Mouse (Mus musculus): Measurements from ENCODE around the gene Kpna3. TPM values are rescaled to one million over a fixed set of nuclear protein-coding genes. Genes with fewer than 3 reads are reported as not detected.
"Not testable (repeated sequence)": the region's sequence is repeated elsewhere in the genome, so short reads cannot be mapped to it uniquely, and the experiment has no call there.

The Kpna3 gene
- polyA plus RNA-seq, 1 experiment from 2014 or later, result 41.1 TPM

DNA sequence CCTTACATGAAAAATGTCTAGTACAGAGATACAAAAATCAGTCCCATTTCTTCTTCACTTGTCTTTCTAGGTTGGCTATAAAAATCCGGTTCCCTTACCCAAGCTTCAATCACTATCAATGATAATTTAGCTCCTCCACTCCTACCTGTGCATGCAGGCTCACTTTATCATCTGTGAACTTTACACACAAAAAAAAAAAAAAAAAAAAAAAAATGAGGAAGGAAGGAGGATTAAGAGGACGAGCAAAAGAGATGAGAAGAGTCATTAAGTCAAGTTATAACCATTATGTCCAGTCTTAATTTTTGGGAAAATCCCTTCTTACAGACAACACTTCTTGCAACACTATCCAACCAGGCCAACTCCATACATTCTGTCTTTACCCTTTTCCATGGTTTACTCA is 2.8 kb downstream of the Kpna3 start:
- Histone ChIP-seq H3K9me3 (ENCODE audit: control insufficient read depth, low read length) (no peaks in the 10 kb centered on the region), H3K27ac (ENCODE audit: low read length) (no peak overlapping the region), H3K4me2 (ENCODE audit: low read depth, low read length) (no peak overlapping the region), H3K4me3 (ENCODE audit: low read length) (no peak overlapping the region), H3K9ac (ENCODE audit: low read length) (no peak overlapping the region), H3K4me1 (replicated peaks; ENCODE audit: control insufficient read depth, insufficient read depth, low read length) (peaks cover 8% of the 10 kb centered on the region), H3K27me3 (ENCODE audit: control insufficient read depth, insufficient read depth, low read depth, low read length) (no peaks in the 10 kb centered on the region), H3K36me3 (ENCODE audit: control insufficient read depth, insufficient read depth, low read length) (no peaks in the 10 kb centered on the region)
- ATAC-seq (ENCODE audit: low read depth), result no peak
- WGBS, result 89% methylated on average over 2 of the region's 2 CpGs

DNA sequence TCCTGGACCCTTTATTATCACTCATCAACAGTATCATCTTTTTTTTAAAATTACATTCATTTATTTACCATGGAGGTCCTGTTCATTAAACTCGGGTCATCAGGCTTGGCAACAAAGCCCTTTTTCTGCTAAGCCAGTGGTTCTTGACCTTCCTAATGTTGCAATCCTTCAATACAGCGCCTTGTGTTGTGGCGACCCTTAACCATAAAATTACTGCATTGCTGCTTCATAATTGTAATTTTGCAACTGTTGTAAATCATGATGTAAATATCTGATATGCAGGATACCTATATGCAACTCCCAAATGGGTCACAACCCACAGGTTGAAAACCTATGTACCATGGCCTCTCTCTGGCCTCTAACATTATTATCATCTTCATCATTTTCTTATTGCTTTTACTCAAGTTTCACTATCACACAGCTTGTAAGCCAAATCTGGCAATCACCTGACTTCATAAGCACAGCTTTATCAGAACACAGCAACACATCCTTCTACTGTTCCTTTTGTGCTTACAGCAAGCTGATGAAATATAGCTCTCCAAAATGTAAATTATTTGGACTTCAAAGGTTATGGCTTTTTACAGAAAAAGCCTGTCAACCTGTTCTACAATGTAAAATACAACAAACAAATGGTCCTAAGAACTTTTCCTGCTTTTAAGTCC is 11.4 kb downstream of the Kpna3 start:
- no peaks in the 10 kb centered on the region for H3K36me3 ChIP-seq (ENCODE audit: control insufficient read depth, insufficient read depth, low read length)
- H3K27me3 ChIP-seq (ENCODE audit: control insufficient read depth, insufficient read depth, low read depth, low read length), result no peaks in the 10 kb centered on the region
- H3K9ac ChIP-seq (ENCODE audit: low read length), result no peak overlapping the region
- 56% methylated on average over 3 of the region's 3 CpGs for WGBS
- no peak overlapping the region for H3K27ac ChIP-seq (ENCODE audit: low read length)
- H3K4me3 ChIP-seq (ENCODE audit: low read length), result no peak overlapping the region
- no peak overlapping the region for H3K4me2 ChIP-seq (ENCODE audit: low read depth, low read length)
- ATAC-seq (ENCODE audit: low read depth), result no peak
- peaks cover 5% of the 10 kb centered on the region; the same call in 1 of the 2 replicates for H3K4me1 ChIP-seq (replicated peaks; ENCODE audit: control insufficient read depth, insufficient read depth, low read length)
- no peaks in the 10 kb centered on the region for H3K9me3 ChIP-seq (ENCODE audit: control insufficient read depth, low read length)

DNA sequence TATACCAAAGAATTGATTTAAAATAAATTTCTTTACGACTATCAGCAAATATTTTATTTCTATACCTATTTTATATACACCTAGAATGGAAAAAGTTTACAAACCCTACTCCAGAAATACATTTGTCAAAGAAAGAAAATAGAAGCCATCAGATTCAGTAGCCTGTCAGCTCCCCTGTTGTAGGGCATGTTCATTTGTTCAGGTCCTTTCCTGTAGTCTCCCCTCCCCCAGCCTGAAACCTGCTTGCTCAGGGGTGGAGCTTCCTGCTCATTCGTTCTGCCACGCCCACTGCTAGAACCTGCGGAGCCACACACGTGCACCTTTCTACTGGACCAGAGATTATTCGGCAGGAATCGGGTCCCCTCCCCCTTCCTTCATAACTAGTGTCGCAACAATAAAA is 12.6 kb downstream of the Kpna3 start:
- H3K27me3 ChIP-seq (ENCODE audit: control insufficient read depth, insufficient read depth, low read depth, low read length); H3K9ac ChIP-seq (ENCODE audit: low read length); H3K27ac ChIP-seq (ENCODE audit: low read length); H3K36me3 ChIP-seq (ENCODE audit: control insufficient read depth, insufficient read depth, low read length); ATAC-seq (ENCODE audit: low read depth); H3K4me3 ChIP-seq (ENCODE audit: low read length); H3K4me1 ChIP-seq (replicated peaks; ENCODE audit: control insufficient read depth, insufficient read depth, low read length); H3K9me3 ChIP-seq (ENCODE audit: control insufficient read depth, low read length); H3K4me2 ChIP-seq (ENCODE audit: low read depth, low read length): not testable (repeated sequence)
- WGBS, result 45% methylated on average over 2 of the region's 8 CpGs

DNA sequence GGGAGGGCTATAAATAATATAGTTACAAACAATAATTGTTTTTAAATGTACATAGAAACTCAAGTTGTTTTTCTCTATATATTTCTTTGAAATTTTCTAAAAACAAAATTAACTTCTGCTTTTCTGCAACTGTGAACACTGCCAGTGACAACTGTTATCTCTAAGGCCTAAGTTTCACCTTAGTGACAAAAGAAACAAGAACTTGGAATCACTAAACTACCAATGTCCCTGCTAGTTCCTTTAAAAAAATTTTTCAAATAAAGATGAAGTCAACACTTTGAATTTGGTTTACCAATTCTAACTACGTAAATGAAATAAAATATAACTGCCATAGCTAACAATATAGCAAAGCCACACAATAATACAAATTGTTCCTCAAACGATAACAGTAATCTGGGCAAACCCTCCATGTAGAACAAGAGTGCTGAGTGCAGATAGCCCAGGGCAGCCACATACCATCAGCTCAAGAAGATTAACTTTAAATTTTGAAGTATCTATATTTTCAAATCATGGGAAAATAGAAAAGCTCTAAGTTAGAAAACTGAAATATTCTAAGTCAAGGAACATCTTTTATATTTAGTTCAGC is 14.5 kb downstream of the Kpna3 start:
- no peak overlapping the region for H3K27ac ChIP-seq (ENCODE audit: low read length)
- H3K36me3 ChIP-seq (ENCODE audit: control insufficient read depth, insufficient read depth, low read length), result no peaks in the 10 kb centered on the region
- H3K9ac ChIP-seq (ENCODE audit: low read length), result no peak overlapping the region
- peaks cover 3% of the 10 kb centered on the region; the same call in 1 of the 2 replicates for H3K4me1 ChIP-seq (replicated peaks; ENCODE audit: control insufficient read depth, insufficient read depth, low read length)
- H3K4me3 ChIP-seq (ENCODE audit: low read length), result no peak overlapping the region
- 91% methylated on average over 2 of the region's 2 CpGs for WGBS
- no peak for ATAC-seq (ENCODE audit: low read depth)
- no peaks in the 10 kb centered on the region for H3K9me3 ChIP-seq (ENCODE audit: control insufficient read depth, low read length)
- no peaks in the 10 kb centered on the region for H3K27me3 ChIP-seq (ENCODE audit: control insufficient read depth, insufficient read depth, low read depth, low read length)
- no peak overlapping the region for H3K4me2 ChIP-seq (ENCODE audit: low read depth, low read length)

DNA sequence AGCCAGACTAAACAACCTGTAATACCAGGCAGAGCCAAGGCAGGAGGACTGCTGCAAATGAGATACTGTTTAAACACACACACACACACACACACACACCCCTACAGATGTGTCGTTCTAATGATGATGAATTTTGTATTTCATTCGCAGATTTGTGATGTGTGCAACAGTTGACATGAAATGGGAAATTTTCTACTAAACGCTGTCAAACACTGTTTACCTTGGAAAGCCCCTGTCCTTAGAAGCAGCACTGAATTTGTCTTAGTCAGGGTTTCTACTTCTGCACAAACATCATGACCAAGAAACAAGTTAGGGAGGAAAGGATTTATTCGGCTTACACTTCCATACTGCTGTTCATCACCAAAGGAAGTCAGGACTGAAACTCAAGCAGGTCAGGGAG is 24.0 kb downstream of the Kpna3 start:
- H3K4me3 ChIP-seq (ENCODE audit: low read length), result no peak overlapping the region
- no peaks in the 10 kb centered on the region for H3K27me3 ChIP-seq (ENCODE audit: control insufficient read depth, insufficient read depth, low read depth, low read length)
- ATAC-seq (ENCODE audit: low read depth), result no peak
- H3K4me1 ChIP-seq (replicated peaks; ENCODE audit: control insufficient read depth, insufficient read depth, low read length), result peaks cover 4% of the 10 kb centered on the region
- 40% methylated on average over 4 of the region's 4 CpGs for WGBS
- H3K27ac ChIP-seq (ENCODE audit: low read length), result no peak overlapping the region
- no peak overlapping the region for H3K4me2 ChIP-seq (ENCODE audit: low read depth, low read length)
- no peak overlapping the region for H3K9ac ChIP-seq (ENCODE audit: low read length)
- no peaks in the 10 kb centered on the region for H3K9me3 ChIP-seq (ENCODE audit: control insufficient read depth, low read length)
- no peaks in the 10 kb centered on the region for H3K36me3 ChIP-seq (ENCODE audit: control insufficient read depth, insufficient read depth, low read length)

DNA sequence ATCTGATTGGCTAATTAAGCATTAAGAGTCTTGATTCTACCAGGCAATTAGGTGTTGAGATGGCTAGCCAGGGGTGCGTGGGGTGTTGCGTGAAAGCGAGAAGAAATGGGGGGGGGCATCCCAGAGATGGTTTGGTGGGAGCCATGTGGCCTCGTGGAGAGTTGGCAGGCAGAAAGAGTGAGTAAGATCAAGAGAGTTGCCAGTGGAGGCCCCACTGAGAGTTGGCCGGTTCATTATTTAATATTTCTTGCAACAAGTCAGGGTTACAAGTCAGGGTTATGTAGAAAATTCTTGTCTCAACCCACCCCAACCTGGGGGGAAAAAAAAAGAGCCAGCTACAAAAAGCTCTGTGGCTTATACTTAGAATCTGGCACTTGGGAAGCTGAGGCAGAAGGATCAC is 24.4 kb downstream of the Kpna3 start:
- H3K4me3 ChIP-seq (ENCODE audit: low read length), result no peak overlapping the region
- ATAC-seq (ENCODE audit: low read depth), result no peak
- H3K27ac ChIP-seq (ENCODE audit: low read length), result no peak overlapping the region
- peaks cover 6% of the 10 kb centered on the region for H3K4me1 ChIP-seq (replicated peaks; ENCODE audit: control insufficient read depth, insufficient read depth, low read length)
- H3K9me3 ChIP-seq (ENCODE audit: control insufficient read depth, low read length), result no peaks in the 10 kb centered on the region
- no peaks in the 10 kb centered on the region for H3K36me3 ChIP-seq (ENCODE audit: control insufficient read depth, insufficient read depth, low read length)
- H3K27me3 ChIP-seq (ENCODE audit: control insufficient read depth, insufficient read depth, low read depth, low read length), result no peaks in the 10 kb centered on the region
- no peak overlapping the region for H3K4me2 ChIP-seq (ENCODE audit: low read depth, low read length)
- 62% methylated on average over 5 of the region's 5 CpGs for WGBS
- H3K9ac ChIP-seq (ENCODE audit: low read length), result no peak overlapping the region

DNA sequence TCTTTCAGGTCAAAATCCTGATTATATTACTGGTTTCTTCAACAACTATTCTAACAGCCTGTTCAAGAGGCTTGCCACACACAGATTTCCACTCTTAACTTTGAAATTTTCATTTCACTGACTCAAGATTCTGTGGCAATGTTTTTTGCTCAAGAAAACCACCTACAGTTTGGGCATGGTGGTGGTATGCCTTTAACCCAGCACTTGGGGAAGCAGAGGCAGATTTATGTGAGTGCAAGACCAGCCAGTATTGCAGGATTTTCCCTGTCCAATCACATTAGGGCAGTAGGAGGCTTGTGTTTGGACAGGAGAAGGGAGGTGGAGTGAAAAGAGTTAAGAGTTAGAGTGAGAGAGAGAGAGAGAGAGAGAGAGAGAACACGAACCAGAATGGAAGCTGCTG is 24.9 kb downstream of the Kpna3 start:
- Histone ChIP-seq H3K9me3 (ENCODE audit: control insufficient read depth, low read length) (no peaks in the 10 kb centered on the region), H3K9ac (ENCODE audit: low read length) (no peak overlapping the region), H3K4me1 (replicated peaks; ENCODE audit: control insufficient read depth, insufficient read depth, low read length) (peaks cover 9% of the 10 kb centered on the region), H3K36me3 (ENCODE audit: control insufficient read depth, insufficient read depth, low read length) (no peaks in the 10 kb centered on the region), H3K27ac (ENCODE audit: low read length) (no peak overlapping the region), H3K4me3 (ENCODE audit: low read length) (no peak overlapping the region), H3K27me3 (ENCODE audit: control insufficient read depth, insufficient read depth, low read depth, low read length) (no peaks in the 10 kb centered on the region), H3K4me2 (ENCODE audit: low read depth, low read length) (no peak overlapping the region)
- WGBS, result 9% methylated on average over 1 of the region's 1 CpGs
- no peak for ATAC-seq (ENCODE audit: low read depth)

DNA sequence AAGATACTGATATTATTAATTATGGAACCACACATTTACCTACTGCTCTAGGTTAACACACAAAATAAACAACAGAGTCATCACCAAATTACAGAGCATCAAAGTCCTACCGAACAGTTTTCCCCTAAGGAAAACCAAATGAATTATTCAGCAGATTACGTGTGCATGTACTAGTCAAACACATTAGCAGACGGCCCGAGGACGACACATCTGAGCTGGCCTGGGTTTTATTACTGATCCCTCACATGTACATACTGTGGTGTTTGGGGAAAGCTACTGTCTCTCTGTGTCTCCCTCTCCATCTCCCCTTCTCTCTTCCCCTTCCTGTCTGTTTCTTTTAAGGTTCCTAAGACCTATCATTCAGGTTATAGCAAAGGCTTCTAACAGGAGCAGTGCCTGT is 25.5 kb downstream of the Kpna3 start:
- Histone ChIP-seq H3K27me3 (ENCODE audit: control insufficient read depth, insufficient read depth, low read depth, low read length) (no peaks in the 10 kb centered on the region), H3K9me3 (ENCODE audit: control insufficient read depth, low read length) (no peaks in the 10 kb centered on the region), H3K4me3 (ENCODE audit: low read length) (no peak overlapping the region), H3K27ac (ENCODE audit: low read length) (no peak overlapping the region), H3K4me2 (ENCODE audit: low read depth, low read length) (no peak overlapping the region), H3K4me1 (replicated peaks; ENCODE audit: control insufficient read depth, insufficient read depth, low read length) (peaks cover 9% of the 10 kb centered on the region), H3K9ac (ENCODE audit: low read length) (no peak overlapping the region), H3K36me3 (ENCODE audit: control insufficient read depth, insufficient read depth, low read length) (no peaks in the 10 kb centered on the region)
- 78% methylated on average over 5 of the region's 5 CpGs for WGBS
- no peak for ATAC-seq (ENCODE audit: low read depth)

DNA sequence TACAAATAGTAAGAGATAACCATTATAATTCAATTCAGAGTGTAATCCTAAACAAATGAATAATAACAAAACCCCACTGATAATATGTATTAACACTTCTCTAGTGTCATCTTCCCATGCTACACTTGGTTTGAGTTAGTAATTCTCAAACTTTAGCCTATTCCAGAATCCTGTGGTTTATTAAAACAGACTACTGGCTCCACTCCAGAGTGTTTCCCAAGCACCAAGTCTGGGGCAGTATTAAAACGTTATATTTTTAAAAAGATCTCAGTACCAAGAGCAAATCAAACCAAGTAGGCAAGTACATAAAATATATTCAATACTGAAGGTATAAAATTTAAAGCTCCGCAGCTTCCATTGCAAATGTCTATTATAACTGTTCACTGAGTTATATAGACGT is 26.0 kb downstream of the Kpna3 start:
- Histone ChIP-seq H3K4me2 (ENCODE audit: low read depth, low read length) (no peak overlapping the region), H3K4me3 (ENCODE audit: low read length) (no peak overlapping the region), H3K36me3 (ENCODE audit: control insufficient read depth, insufficient read depth, low read length) (no peaks in the 10 kb centered on the region), H3K4me1 (replicated peaks; ENCODE audit: control insufficient read depth, insufficient read depth, low read length) (peaks cover 9% of the 10 kb centered on the region), H3K27me3 (ENCODE audit: control insufficient read depth, insufficient read depth, low read depth, low read length) (no peaks in the 10 kb centered on the region), H3K9me3 (ENCODE audit: control insufficient read depth, low read length) (no peaks in the 10 kb centered on the region), H3K27ac (ENCODE audit: low read length) (no peak overlapping the region), H3K9ac (ENCODE audit: low read length) (no peak overlapping the region)
- 65% methylated on average over 3 of the region's 3 CpGs for WGBS
- no peak for ATAC-seq (ENCODE audit: low read depth)
